ENCODE assay signal across 8 mouse cellular contexts in genomic region chr13:19698524-19699173, GRCm38 (mm10). TPM values are rescaled to one million over a fixed set of nuclear protein-coding genes. Genes with fewer than 3 reads are reported as not detected.
A peak's percentile ranks its signal among the peaks of the same experiment; 100 is the strongest.
DNase-seq lines count a peak whose midpoint lies in the region; ATAC-seq lines count a peak whose summit lies in the region.

No protein-coding gene starts in this region.

- ATAC-seq in megakaryocyte-erythroid progenitor cell, adult 5-6 weeks (replicated peaks; ENCODE audit: low FRiP score, low TSS enrichment, poor library complexity, severe bottlenecking) = peak; percentile 73

- DNase-seq in layer of hippocampus, adult 11-12 months (ENCODE audit: low spot score) = peak; percentile 11
- no peak for DNase-seq in layer of hippocampus, postnatal 36 days
- DNase-seq in Muller cell, postnatal 12 days (ENCODE audit: inconsistent ontology term) = peak; percentile 72
- peak; percentile 46 for DNase-seq in embryo, embryonic 9.5 days (ENCODE audit: extremely low spot score)
- peak; percentile 20 for DNase-seq in hindlimb bud, embryonic 11.5 days (ENCODE audit: extremely low spot score, low read depth, low spot score)
- no peak for DNase-seq in thymus, postnatal 4 days
- DNase-seq in spleen, adult 12 weeks (ENCODE audit: low spot score) = no peak

RNA-seq across cellular contexts. Expression of gene Nme8, which starts 1.1 kb away (rescaled TPM):
- total RNA-seq in layer of hippocampus, postnatal 36 days (2021) = not detected
- not detected in 2 replicates for total RNA-seq in megakaryocyte-erythroid progenitor cell, adult 5-6 weeks (2014; fragmentation: Nextera tagmentation)
- not detected in 2 replicates for total RNA-seq in megakaryocyte-erythroid progenitor cell, adult 5-6 weeks (2017)

Comparison
In these comparisons a context has a peak if more than half of its experiments do, and no peak if none do; other contexts are left out.
1. DNase-seq: peak in layer of hippocampus, adult 11-12 months (single experiment), Muller cell, postnatal 12 days (single experiment), embryo, embryonic 9.5 days (single experiment) and hindlimb bud, embryonic 11.5 days (single experiment); none in layer of hippocampus, postnatal 36 days (0 of 2), thymus, postnatal 4 days (single experiment) and spleen, adult 12 weeks (single experiment).